Mouse (Mus musculus) ovary, adult 2 months (tissue): Measurements from ENCODE around the gene H2afb2. TPM values are rescaled to one million over a fixed set of nuclear protein-coding genes. Genes with fewer than 3 reads are reported as not detected.

ENCODE experiments used
- polyA plus RNA-seq: library from polyadenylated mRNA; depleted of rRNA; stranded (reverse); fragments of >200 nt; gene quantifications from 2 replicates; pipeline ENCODE4 v1.2.3, GENCODE M21; 2012; rRNA removed

H2afb2 gene
- polyA plus RNA-seq: not detected in 2 replicates

GRCm38 (mm10) chrX:116680878-116681277 is at the start of gene H2afb2:
H2afb2 (plus strand) TSS chrX:116681178.

Other genes with a start within 250 kb of the H2afb2 start
- gene Cpxcr1, start 232.2 kb upstream of the H2afb2 start, polyA plus RNA-seq: not detected in 2 replicates